Mouse (Mus musculus): ENCODE results near the gene Arsb. TPM values are rescaled to one million over a fixed set of nuclear protein-coding genes. Genes with fewer than 3 reads are reported as not detected.

Arsb gene
- polyA plus RNA-seq, 1 experiment: 114 TPM

DNA sequence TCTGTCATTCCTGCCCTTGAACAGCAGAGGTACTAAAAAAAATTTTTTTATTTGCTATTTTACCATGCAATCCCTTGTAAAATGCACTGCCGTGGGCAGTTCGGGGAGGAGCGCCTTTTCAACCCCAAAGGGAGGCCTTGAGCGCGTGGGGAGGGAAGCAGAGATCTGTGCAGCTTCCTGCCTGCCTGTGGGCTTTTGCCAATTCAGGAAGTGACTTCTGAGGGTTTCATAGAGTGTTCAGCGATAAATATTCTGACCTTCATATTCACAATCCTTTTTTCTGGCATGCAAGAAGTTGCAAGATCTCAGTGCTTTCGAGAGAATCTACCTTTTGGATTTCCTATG lies 151.1 kb downstream of the Arsb start:
- Histone ChIP-seq H3K4me3 (ENCODE audit: insufficient read depth, low read depth, low read length) (no peak overlapping the region), H3K27me3 (replicated peaks; ENCODE audit: control insufficient read depth, insufficient read depth, low read length) (no peaks in the 10 kb centered on the region), H3K36me3 (ENCODE audit: control insufficient read depth, insufficient read depth, low read length) (no peaks in the 10 kb centered on the region), H3K4me1 (ENCODE audit: control insufficient read depth, insufficient read depth, low read length) (peaks cover 3% of the 10 kb centered on the region; the same call in 1 of the 2 replicates), H3K27ac (ENCODE audit: insufficient read depth, low read depth, low read length) (no peak overlapping the region)
- WGBS: 59% methylated on average over 7 of the region's 7 CpGs
- peak; percentile 73 for DNase-seq
- no peak for TF ChIP-seq CTCF (conservative IDR thresholded peaks at IDR 0.05; ENCODE audit: insufficient read depth, insufficient read length, low read depth, low read length)
- TF ChIP-seq POLR2A (IDR thresholded peaks at IDR 0.05; ENCODE audit: low read depth, low read length): no peak

DNA sequence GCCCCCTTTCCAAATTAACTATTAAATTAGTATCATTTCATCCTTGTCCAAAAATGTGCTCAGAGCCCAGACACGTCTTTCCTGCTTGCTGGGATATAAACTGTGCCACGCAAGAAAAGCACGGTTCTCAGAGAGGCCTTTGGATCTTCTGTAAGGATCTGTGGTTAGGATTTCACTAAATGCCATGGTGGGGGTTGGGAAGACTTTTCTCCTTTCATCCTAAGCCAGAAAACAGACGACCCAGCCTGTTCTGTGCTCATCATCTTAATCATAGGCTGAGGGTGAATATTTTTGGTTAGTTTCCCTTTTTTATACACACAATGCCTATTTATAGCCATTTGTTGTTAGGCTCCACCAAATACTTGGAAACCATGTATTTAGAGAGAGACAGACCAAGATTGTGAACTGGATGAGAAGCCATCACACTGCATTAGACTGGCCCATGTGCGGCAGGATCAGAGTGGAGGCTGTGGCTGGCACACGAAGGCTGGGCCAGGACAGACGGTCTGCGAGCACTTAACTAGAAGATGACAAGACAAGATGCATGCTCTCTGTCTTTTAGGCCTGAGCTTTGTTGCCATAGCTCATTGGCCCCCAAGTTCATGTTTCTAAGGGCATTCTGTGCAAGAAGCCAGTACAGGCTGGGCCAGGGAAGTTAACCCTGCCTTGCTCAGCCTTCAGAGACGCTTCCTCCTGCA lies 153.5 kb downstream of the Arsb start:
- no peaks in the 10 kb centered on the region for H3K36me3 ChIP-seq (ENCODE audit: control insufficient read depth, insufficient read depth, low read length)
- DNase-seq: no peak
- H3K27ac ChIP-seq (ENCODE audit: insufficient read depth, low read depth, low read length): no peak overlapping the region
- TF ChIP-seq CTCF (conservative IDR thresholded peaks at IDR 0.05; ENCODE audit: insufficient read depth, insufficient read length, low read depth, low read length) (no peak), POLR2A (IDR thresholded peaks at IDR 0.05; ENCODE audit: low read depth, low read length) (no peak)
- no peaks in the 10 kb centered on the region for H3K27me3 ChIP-seq (replicated peaks; ENCODE audit: control insufficient read depth, insufficient read depth, low read length)
- H3K4me1 ChIP-seq (ENCODE audit: control insufficient read depth, insufficient read depth, low read length): peaks cover 6% of the 10 kb centered on the region; the same call in 1 of the 2 replicates
- no peak overlapping the region for H3K4me3 ChIP-seq (ENCODE audit: insufficient read depth, low read depth, low read length)
- 87% methylated on average over 9 of the region's 9 CpGs for WGBS

DNA sequence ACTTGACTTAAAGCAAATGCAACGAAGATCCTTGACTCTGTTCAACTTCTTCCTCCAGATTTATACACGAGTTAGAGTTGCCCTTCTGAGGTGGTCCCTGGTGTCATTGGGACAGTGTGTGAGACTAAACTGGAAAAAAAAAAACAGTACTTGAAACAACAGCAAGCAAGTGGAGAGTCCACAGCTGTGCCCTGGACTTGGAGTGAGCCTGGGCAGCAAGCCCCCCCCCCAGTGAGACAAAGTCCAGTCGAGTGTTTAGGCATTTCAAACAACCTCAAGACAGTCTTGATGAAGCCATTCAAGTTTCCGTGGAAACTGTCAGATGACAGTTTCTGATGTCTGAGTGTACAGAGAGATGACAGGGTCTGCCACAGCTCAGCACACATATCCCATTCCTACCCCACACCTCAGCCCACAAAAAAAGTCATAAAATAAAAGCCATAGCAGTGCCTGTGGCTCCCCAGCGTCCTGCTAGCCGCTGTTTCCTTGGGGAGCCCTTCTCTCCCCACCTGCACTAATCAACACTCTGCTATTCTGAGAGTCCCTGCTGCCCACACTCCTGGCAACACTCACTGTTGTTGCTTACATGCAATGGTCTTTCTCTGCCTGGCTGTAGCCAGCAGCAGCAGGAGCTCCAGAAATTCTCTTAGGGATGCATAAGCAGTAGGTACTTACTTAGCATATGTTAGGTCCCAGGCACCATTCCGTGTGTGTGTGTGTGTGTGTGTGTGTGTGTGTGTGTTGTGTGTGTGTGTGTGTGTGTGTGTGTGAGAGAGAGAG lies 159.3 kb downstream of the Arsb start:
- Histone ChIP-seq H3K27ac (ENCODE audit: insufficient read depth, low read depth, low read length) (peak overlapping the region; percentile 86), H3K4me1 (ENCODE audit: control insufficient read depth, insufficient read depth, low read length) (peaks cover 18% of the 10 kb centered on the region; the same call in 1 of the 2 replicates), H3K4me3 (ENCODE audit: insufficient read depth, low read depth, low read length) (no peak overlapping the region), H3K27me3 (replicated peaks; ENCODE audit: control insufficient read depth, insufficient read depth, low read length) (no peaks in the 10 kb centered on the region), H3K36me3 (ENCODE audit: control insufficient read depth, insufficient read depth, low read length) (no peaks in the 10 kb centered on the region)
- TF ChIP-seq CTCF (conservative IDR thresholded peaks at IDR 0.05; ENCODE audit: insufficient read depth, insufficient read length, low read depth, low read length) (no peak), POLR2A (IDR thresholded peaks at IDR 0.05; ENCODE audit: low read depth, low read length) (no peak)
- peak; percentile 66 for DNase-seq
- 51% methylated on average over 7 of the region's 7 CpGs for WGBS

DNA sequence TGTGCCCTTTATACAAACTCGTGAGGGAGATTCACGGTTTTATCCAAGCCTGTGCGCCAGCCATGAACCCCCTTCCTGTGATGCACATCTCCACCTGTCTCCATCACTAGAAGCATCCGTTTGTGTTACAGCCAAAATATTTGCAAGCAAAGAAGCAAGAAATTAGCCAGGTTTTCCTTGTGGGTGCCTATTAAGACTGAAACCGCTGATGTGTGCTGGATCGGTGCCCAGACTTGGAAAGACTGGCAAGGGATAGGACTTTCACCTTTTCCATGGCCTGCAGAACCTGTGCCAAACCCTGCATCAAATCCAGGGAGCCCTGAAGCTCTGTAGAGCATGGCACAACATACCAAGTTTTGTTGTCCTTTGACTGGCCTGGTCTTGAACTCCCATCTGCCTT lies 165.0 kb downstream of the Arsb start:
- H3K4me1 ChIP-seq (ENCODE audit: control insufficient read depth, insufficient read depth, low read length): peaks cover 7% of the 10 kb centered on the region; the same call in 1 of the 2 replicates
- 35% methylated on average over 6 of the region's 6 CpGs for WGBS
- no peaks in the 10 kb centered on the region for H3K27me3 ChIP-seq (replicated peaks; ENCODE audit: control insufficient read depth, insufficient read depth, low read length)
- DNase-seq: peak; percentile 97
- TF ChIP-seq CTCF (conservative IDR thresholded peaks at IDR 0.05; ENCODE audit: insufficient read depth, insufficient read length, low read depth, low read length): no peak
- no peak for TF ChIP-seq POLR2A (IDR thresholded peaks at IDR 0.05; ENCODE audit: low read depth, low read length)
- H3K27ac ChIP-seq (ENCODE audit: insufficient read depth, low read depth, low read length): peak overlapping the region; percentile 69; the same call in 1 of the 2 replicates
- H3K36me3 ChIP-seq (ENCODE audit: control insufficient read depth, insufficient read depth, low read length): no peaks in the 10 kb centered on the region
- no peak overlapping the region for H3K4me3 ChIP-seq (ENCODE audit: insufficient read depth, low read depth, low read length)

DNA sequence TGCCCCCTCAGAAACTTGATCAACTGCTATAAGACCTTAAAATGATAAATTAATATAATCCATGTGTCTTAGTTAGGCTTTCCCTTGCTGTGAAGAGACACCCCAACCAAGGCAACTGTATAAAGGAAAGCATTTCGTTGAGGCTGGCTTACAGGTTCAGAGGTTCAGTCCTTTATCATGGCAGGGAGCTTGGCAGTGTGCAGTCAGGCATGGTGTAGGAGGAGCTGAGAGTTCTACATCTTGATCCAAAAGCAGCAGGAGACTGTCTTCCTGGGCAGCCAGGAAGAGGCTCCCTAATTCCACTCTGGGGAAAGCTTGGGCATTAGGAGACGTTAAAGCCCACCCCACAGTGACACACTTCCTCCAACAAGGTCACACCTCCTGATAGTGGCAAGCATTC lies 166.7 kb downstream of the Arsb start:
- Histone ChIP-seq H3K4me3 (ENCODE audit: insufficient read depth, low read depth, low read length) (no peak overlapping the region), H3K36me3 (ENCODE audit: control insufficient read depth, insufficient read depth, low read length) (no peaks in the 10 kb centered on the region), H3K27me3 (replicated peaks; ENCODE audit: control insufficient read depth, insufficient read depth, low read length) (no peaks in the 10 kb centered on the region), H3K27ac (ENCODE audit: insufficient read depth, low read depth, low read length) (no peak overlapping the region), H3K4me1 (ENCODE audit: control insufficient read depth, insufficient read depth, low read length) (0 out of 2 replicates have a peak, but pooled peaks cover 2% of the 10 kb centered on the region)
- DNase-seq: peak; percentile 68
- TF ChIP-seq POLR2A (IDR thresholded peaks at IDR 0.05; ENCODE audit: low read depth, low read length) (no peak), CTCF (conservative IDR thresholded peaks at IDR 0.05; ENCODE audit: insufficient read depth, insufficient read length, low read depth, low read length) (no peak)
- WGBS: 32% methylated on average over 2 of the region's 2 CpGs

DNA sequence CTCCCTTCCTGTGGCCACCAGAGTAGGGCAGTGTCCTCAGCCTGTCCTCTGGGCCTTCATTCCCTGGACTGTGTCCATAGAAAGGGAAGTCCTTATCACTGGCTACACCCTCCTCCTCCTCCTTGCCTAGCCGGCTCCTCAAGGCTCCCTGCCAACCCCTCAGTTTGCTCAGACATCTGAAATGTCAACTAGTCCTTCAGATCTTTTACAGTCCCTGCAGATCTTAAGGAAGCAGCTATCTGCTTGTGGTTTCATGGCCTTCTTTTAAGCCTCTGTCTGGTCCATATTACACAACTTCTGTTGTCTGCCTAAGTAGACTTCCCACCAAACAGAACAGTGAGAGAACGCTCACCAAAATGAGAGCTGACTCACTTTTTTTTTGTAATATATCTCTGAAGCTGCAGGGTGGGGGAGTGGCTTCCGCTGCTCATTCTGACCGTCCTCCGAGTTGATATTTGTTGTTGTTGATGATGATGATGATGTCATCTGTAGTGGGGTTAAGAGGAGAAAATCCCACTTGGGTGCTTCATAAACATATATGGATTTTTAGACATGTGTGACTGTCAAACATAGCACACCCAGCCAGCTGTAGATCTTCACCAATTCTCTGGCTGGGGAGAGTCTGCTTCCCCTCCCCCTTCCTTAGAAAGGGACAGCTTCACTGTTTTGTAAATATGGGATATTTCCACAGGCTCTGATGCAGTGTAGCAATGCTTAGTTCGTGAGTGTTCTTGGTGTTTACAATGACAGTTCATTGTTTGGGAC lies 168.1 kb downstream of the Arsb start:
- no peak overlapping the region for H3K27ac ChIP-seq (ENCODE audit: insufficient read depth, low read depth, low read length)
- H3K27me3 ChIP-seq (replicated peaks; ENCODE audit: control insufficient read depth, insufficient read depth, low read length): no peaks in the 10 kb centered on the region
- no peak for DNase-seq
- no peaks in the 10 kb centered on the region for H3K36me3 ChIP-seq (ENCODE audit: control insufficient read depth, insufficient read depth, low read length)
- 0 out of 2 replicates have a peak, but pooled peaks cover 2% of the 10 kb centered on the region for H3K4me1 ChIP-seq (ENCODE audit: control insufficient read depth, insufficient read depth, low read length)
- 64% methylated on average over 6 of the region's 6 CpGs for WGBS
- TF ChIP-seq POLR2A (IDR thresholded peaks at IDR 0.05; ENCODE audit: low read depth, low read length) (no peak), CTCF (conservative IDR thresholded peaks at IDR 0.05; ENCODE audit: insufficient read depth, insufficient read length, low read depth, low read length) (no peak)
- no peak overlapping the region for H3K4me3 ChIP-seq (ENCODE audit: insufficient read depth, low read depth, low read length)

Measured in kidney, adult 2 months (tissue).